Mouse (Mus musculus) stomach, embryonic 14.5 days (tissue): ENCODE data around the gene Zfp932. TPM values are rescaled to one million over a fixed set of nuclear protein-coding genes. Genes with fewer than 3 reads are reported as not detected.
"Not testable (repeated sequence)": the region's sequence is repeated elsewhere in the genome, so short reads cannot be mapped to it uniquely, and the experiment has no call there.

Source experiments
- ATAC-seq: fragments of 200-750 bp; cut with Nextera tagmentation; 2 replicates; pipeline ENCODE4 v1.8.0; 2017; ENCODE audit warnings: low read depth, moderate TSS enrichment; ENCODE audit not compliant: insufficient number of reproducible peaks, insufficient read depth, low FRiP score
- H3K27ac ChIP-seq: fragments of 300-500 bp; sonication (generic); 2 replicates; pipeline ENCODE4 v1.5.1; 2014; ENCODE audit warnings: mild to moderate bottlenecking, low read length, moderate library complexity, mixed read lengths
- H3K27me3 ChIP-seq: fragments of 300-500 bp; sonication (generic); 2 replicates; pipeline ENCODE4 v1.6.1; 2014; ENCODE audit warnings: low read length, control low read depth, mixed read lengths; ENCODE audit not compliant: control insufficient read depth, insufficient read depth
- H3K36me3 ChIP-seq: fragments of 300-500 bp; sonication (generic); 2 replicates; pipeline ENCODE4 v1.6.1; 2014; ENCODE audit warnings: mild to moderate bottlenecking, control low read depth, low read length, moderate library complexity, mixed read lengths; ENCODE audit not compliant: control insufficient read depth, insufficient read depth
- H3K4me1 ChIP-seq: fragments of 300-500 bp; sonication (generic); 2 replicates; pipeline ENCODE4 v1.6.1; 2014; ENCODE audit warnings: low read length, control low read depth, mixed read lengths; ENCODE audit not compliant: control insufficient read depth, insufficient read depth
- H3K4me2 ChIP-seq: fragments of 300-500 bp; sonication (generic); replicated peaks from 2 replicates; pipeline ENCODE4 v1.6.1; 2014; ENCODE audit warnings: low read depth, low read length, control low read depth
- H3K4me3 ChIP-seq: fragments of 300-500 bp; sonication (generic); 2 replicates; pipeline ENCODE4 v1.5.1; 2014; ENCODE audit warnings: low read depth, low read length, control low read depth
- H3K9ac ChIP-seq: fragments of 300-500 bp; sonication (generic); replicated peaks from 2 replicates; pipeline ENCODE4 v1.6.1; 2014; ENCODE audit warnings: low read depth, mild to moderate bottlenecking, control low read depth, low read length, moderate library complexity, mixed read lengths
- H3K9me3 ChIP-seq: fragments of 300-500 bp; sonication (generic); 2 replicates; pipeline ENCODE4 v1.6.1; 2016; ENCODE audit warnings: low read depth, low read length, control low read depth; ENCODE audit not compliant: control insufficient read depth
- WGBS: fragments of 180-500 bp; shearing (Covaris S2); extraction: QIAGEN DNeasy Blood & Tissue Kit; methylation state at CpG from one replicate; pipeline ENCODE4 v1.1.7; 2014; 5-methylcytosine and 5-hydroxymethylcytosine counted together
- polyA plus RNA-seq: library from polyadenylated mRNA; unstranded; fragments of >200 nt; fragmentation: Nextera tagmentation; extraction: Ambion mirVana; gene quantifications from 2 replicates; pipeline ENCODE4 v1.2.1, GENCODE M21; 2014

Zfp932 gene
- polyA plus RNA-seq: 25.8 and 26.4 TPM in 2 replicates

DNA sequence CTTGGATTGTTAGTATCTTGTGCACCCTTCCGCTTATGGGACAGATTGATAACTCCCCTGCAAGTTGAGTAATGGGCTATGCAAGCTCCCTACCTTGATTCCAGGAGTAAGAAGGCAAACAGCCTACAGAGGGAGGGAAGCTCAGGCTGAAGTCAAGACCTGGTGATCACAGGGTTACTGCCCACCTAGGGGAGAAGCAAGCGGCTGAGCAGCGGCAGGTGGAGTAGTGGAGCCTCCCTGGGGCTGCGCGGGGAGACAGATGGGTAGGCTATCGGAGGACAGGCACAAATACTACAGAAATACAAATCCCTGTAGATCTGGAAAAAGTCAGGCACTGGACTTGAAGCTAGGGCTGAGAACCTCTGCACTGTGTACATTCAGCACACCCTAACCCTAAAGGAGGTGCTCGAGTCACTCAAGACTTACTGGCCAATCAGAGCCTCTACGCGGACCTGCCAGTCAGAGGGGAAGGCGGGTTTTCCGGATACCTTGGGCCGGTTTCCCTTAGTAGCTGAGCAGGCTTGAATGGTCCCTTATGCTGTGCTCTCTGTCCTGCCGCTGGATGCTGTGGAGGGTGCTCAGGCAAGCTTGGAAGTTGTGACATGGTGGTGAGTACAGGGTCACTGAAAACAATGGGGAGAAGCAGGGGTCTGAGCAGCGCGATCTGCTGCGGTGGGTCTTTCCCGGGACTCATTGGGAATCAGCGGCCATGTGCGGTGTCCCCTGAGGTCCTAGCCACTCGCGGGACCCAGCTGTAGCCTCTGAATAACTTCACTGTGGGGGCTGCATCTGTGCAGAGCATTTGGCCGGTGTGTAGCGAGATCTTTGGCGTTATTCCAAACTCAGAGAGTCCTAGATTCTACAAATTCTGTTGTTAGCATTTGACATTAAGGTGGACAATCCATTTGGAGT lies at the start of gene Zfp932:
Zfp932 (plus strand) TSS at position 496 of the 912 bp plus-strand sequence.
- peak; percentile 97; the same call in 1 of the 2 replicates for ATAC-seq
- H3K9me3 ChIP-seq, H3K27ac ChIP-seq, H3K27me3 ChIP-seq, H3K36me3 ChIP-seq, H3K4me1 ChIP-seq: not testable (repeated sequence)
- Histone ChIP-seq H3K4me3 (peak within 1 kb of the TSS; percentile 36), H3K9ac (0 out of 2 replicates have a peak within 1 kb of the TSS, but pooled peaks have one; percentile 14), H3K4me2 (peak within 1 kb of the TSS; percentile 41)
- WGBS: 2% methylated on average over 24 of the region's 24 CpGs

DNA sequence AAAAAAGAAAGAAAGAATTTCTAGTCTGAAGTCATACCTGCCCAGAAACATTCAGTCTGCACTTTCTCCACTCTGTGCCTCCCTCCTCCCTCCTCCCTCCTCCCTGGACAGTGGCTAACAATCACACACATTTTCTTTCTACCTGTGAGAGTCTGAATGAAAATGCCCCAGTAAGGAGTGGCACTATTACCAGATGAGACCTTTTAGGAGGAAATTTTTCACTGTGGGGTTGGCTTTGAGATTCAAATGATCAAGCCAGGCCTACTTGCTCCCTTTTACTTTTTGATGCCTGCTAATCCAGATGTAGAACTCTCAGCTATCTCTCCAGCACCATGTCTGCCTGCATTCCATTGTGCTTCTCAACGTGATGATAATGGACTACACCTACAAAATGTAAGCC lies 46.0 kb upstream of the Zfp932 start:
- Histone ChIP-seq H3K4me1 (no peaks in the 10 kb centered on the region), H3K9ac (no peak overlapping the region), H3K27ac (no peak overlapping the region), H3K9me3 (no peaks in the 10 kb centered on the region), H3K4me2 (no peak overlapping the region), H3K27me3 (no peaks in the 10 kb centered on the region), H3K36me3 (no peaks in the 10 kb centered on the region), H3K4me3 (no peak overlapping the region)
- no peak for ATAC-seq
- 85% methylated on average over 1 of the region's 1 CpGs for WGBS

DNA sequence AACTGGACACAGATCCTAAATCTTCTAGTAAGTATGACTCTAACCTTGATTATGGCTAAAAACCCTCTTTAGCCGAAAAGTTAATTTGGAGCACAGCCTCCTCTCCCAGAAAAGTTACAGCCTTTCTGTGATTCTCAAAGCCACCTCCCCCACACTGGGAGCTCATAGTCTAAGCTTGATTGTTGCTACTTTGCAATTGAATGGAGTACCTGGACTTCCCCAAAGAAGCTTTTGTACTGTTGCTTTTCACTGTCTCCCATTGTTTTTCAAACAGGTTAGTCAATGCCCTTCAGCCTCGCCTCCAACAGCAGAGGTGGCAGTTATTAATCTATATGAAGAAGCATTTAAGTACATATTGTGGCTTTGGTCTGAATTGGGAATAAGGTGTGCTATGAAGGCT lies 15.6 kb upstream of the Zfp932 start:
- H3K4me2 ChIP-seq, H3K36me3 ChIP-seq, H3K9ac ChIP-seq, H3K9me3 ChIP-seq, H3K4me1 ChIP-seq, ATAC-seq, H3K27me3 ChIP-seq, H3K4me3 ChIP-seq, H3K27ac ChIP-seq: not testable (repeated sequence)
- 92% methylated on average over 2 of the region's 2 CpGs for WGBS

DNA sequence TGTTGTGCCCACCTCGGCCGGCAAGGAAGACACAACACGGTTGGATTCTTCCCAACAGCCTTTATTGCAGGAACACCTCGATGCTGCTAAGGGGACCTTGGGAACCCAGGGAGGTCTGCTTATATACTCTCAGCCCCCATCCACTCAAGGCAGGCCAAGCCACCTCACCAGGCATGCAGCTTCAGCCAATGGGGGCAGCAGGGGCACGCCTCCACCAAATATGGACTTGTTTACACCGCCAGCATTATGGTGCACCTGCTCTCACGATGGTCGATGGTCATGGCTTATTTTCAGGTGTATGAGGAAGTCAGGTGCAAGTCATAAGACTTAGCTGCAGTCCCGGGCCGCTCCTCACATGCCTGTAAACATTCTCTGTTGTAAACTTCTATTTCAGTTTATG lies 860 bp upstream of the Zfp932 start:
- not testable (repeated sequence) for H3K4me3 ChIP-seq, H3K4me1 ChIP-seq, H3K9me3 ChIP-seq, H3K27ac ChIP-seq, H3K36me3 ChIP-seq, H3K4me2 ChIP-seq, ATAC-seq, H3K9ac ChIP-seq, H3K27me3 ChIP-seq
- WGBS: 78% methylated on average over 10 of the region's 10 CpGs

DNA sequence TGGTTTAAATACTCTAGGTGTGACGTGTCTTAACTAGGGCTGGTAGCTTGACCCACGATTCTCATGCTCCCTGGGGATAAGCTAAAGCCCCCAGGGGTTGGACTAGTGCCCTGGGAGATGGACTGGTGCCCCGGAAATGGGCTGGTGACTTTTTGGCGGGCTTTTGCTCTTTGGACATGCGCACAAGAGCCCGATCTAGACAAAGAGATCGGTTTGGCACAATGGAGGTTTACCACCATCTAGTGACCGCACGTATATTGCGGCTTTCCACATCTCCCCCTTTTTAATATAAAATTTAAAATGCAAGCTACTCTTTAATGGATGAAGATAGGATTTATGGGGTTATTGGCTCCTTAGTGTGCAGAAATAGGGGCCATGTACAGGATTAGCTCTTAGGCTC lies 19.5 kb downstream of the Zfp932 start:
- H3K9ac ChIP-seq, H3K27ac ChIP-seq, ATAC-seq, H3K9me3 ChIP-seq, H3K4me2 ChIP-seq, H3K36me3 ChIP-seq, H3K4me3 ChIP-seq, H3K27me3 ChIP-seq, H3K4me1 ChIP-seq: not testable (repeated sequence)
- whole genome bisulfite sequencing: 92% methylated on average over 10 of the region's 10 CpGs

DNA sequence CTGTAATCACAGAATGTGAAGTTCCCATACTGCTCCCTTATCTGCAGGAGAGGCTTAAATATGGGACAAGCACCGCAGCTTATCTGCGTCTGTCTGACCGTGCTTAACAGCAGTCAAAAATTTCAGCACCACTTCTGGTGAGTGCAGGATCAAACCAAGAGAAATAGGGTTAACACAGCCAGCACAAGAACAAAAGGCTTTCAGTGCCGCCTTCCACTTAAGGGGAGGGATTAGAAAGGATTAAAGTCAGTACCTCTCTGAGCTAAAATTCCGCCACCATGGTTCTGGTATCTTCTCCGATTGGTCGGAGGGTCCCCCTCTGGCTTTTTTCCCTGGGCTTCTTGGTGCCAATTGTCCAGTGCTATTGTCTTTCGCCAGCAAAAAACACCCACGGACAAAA lies 27.0 kb downstream of the Zfp932 start:
- Histone ChIP-seq H3K4me1 (no peaks in the 10 kb centered on the region), H3K27ac (no peak overlapping the region), H3K4me2 (no peak overlapping the region), H3K9ac (no peak overlapping the region), H3K36me3 (no peaks in the 10 kb centered on the region), H3K27me3 (no peaks in the 10 kb centered on the region), H3K4me3 (0 out of 2 replicates have a peak overlapping the region, but pooled peaks have one; percentile 5), H3K9me3 (no peaks in the 10 kb centered on the region)
- WGBS: 51% methylated on average over 9 of the region's 9 CpGs
- 0 out of 2 replicates have a peak, but pooled peaks have one; percentile 18 for ATAC-seq

DNA sequence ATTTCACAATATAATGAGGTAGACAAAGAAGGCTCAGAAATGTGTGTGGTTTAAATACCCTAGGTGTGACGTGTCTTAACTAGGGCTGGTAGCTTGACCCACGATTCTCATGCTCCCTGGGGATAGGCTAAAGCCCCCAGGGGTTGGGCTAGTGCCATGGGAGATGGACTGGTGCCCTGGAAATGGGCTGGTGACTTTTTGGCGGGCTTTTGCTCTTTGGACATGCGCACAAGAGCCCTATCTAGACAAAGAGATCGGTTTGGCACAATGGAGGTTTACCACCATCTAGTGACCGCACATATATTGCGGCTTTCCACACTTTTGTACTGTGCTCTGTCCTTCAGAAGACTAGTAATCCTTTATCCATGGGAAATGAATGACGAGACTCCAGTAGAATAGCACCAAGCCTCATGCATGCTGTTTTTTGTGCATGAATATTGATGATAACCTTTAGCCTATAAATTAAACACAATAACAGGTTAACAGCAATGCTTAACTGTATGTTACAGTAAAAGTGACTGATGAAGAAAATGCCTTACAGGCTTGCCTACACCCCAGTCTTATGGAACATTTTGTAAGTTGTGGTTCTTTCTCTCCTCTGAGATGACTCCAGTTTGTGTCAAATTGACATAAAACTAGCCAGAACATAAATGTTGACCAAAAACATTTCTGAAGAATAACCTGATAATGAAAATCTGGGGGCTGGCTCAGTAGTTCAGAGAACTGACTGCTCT lies 27.5 kb downstream of the Zfp932 start:
- H3K4me1 ChIP-seq, H3K36me3 ChIP-seq, H3K9ac ChIP-seq, H3K27ac ChIP-seq, H3K9me3 ChIP-seq, H3K27me3 ChIP-seq, H3K4me2 ChIP-seq: not testable (repeated sequence)
- 45% methylated on average over 8 of the region's 8 CpGs for WGBS
- ATAC-seq: 0 out of 2 replicates have a peak, but pooled peaks have one; percentile 33
- H3K4me3 ChIP-seq: 0 out of 2 replicates have a peak overlapping the region, but pooled peaks have one; percentile 5

DNA sequence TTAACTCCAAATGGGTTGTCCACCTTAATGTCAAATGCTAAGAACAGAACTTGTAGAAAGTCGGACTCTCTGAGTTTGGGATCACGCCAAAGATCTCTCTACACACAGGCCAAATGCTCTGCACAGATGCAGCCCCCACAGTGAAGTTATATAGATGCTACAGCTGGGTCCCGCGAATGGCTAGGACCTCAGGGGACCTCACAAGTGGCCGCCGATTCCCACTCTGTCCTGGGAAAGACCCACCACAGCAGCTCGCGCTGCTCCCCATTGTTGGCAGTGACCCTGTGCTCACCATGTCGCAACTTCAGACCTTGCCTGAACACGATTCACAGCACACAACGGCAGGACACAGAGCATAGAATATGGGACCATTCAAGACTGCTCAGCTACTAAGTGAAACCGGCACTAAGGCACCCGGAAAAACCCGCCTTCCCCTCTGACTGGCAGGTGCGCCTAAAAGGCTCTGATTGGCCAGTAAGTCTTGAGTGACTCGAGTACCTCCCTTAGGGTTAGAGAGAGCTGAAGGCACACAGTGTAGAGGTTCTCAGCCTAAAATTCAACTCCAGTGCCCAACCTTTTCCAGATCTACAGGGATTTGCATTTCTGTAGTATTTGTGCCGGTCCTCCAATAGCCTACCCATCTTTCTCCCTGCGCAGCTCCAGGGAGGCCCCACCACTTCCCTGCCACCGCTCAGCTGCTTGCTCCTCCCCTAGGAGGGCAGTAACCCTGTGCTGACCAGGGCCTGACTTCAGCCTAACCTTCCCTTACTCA lies 61.5 kb downstream of the Zfp932 start:
- no peaks in the 10 kb centered on the region for H3K27me3 ChIP-seq
- peak overlapping the region; percentile 42 for H3K4me2 ChIP-seq
- peak; percentile 99 for ATAC-seq
- H3K4me1 ChIP-seq: no peaks in the 10 kb centered on the region
- no peaks in the 10 kb centered on the region for H3K9me3 ChIP-seq
- peak overlapping the region; percentile 45 for H3K9ac ChIP-seq
- peak overlapping the region; percentile 55 for H3K4me3 ChIP-seq
- 1% methylated on average over 19 of the region's 19 CpGs for WGBS
- no peaks in the 10 kb centered on the region for H3K36me3 ChIP-seq
- no peak overlapping the region; the same call in 1 of the 2 replicates for H3K27ac ChIP-seq
